ENCODE assay signal across 23 mouse cellular contexts in the genomic region with DNA sequence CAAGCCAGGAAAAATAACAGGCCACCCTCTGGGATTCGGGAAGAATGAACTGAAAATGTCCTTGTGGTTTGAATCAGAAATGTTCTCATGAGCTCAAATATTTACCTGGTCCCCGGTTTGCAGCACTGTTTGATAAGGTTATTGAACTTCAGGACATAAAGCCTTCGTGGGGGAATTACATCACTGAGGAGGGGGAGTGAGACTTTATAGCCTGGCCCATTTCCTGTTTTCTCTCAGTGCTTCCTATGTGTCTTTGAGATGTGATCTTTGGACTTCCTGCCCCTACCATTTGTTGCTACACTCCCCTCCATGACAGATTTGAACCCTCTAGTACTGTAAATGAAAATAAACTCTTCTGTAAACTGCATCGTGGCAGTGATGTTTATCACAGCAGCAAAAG. TPM values are rescaled to one million over a fixed set of nuclear protein-coding genes. Genes with fewer than 3 reads are reported as not detected.
DNase-seq lines count a peak whose midpoint lies in the region; ATAC-seq and TF ChIP-seq lines count a peak whose summit lies in the region.
"Had no signal": no experiment of that assay in that cellular context is flagged by ENCODE, and none has a peak within 500 bp of the region (broad histone marks: within the 10 kb centered on the region; RNA-seq: fewer than 3 reads in every experiment).

No protein-coding gene starts in this region.

- WGBS in liver, postnatal 0 days (ENCODE audit: insufficient replicate concordance): 29% methylated on average over 4 of the region's 4 CpGs
- WGBS in liver, embryonic 11.5 days: 49% methylated on average over 4 of the region's 4 CpGs
- 53% methylated on average over 4 of the region's 4 CpGs for WGBS in kidney, adult 2 months
- WGBS in hindbrain, embryonic 11.5 days: 89% methylated on average over 4 of the region's 4 CpGs

- no peak for TF ChIP-seq CTCF in liver, postnatal 0 days (IDR thresholded peaks at IDR 0.05; ENCODE audit: low read depth)
- TF ChIP-seq CTCF in kidney, adult 2 months (conservative IDR thresholded peaks at IDR 0.05; ENCODE audit: insufficient read depth, insufficient read length, low read depth, low read length): no peak

- no peak overlapping the region for H3K9ac ChIP-seq in liver, postnatal 0 days (replicated peaks)
- no peak overlapping the region for H3K9ac ChIP-seq in liver, embryonic 11.5 days (ENCODE audit: low read depth, low read length)
- no peak overlapping the region for H3K9ac ChIP-seq in hindbrain, embryonic 11.5 days (ENCODE audit: low read depth, low read length)
- H3K9ac ChIP-seq: embryonic facial prominence, embryonic 12.5 days; forebrain, embryonic 15.5 days; heart, embryonic 12.5 days; hindbrain, embryonic 12.5 days had no signal

- peak overlapping the region; percentile 81 for H3K27ac ChIP-seq in liver, postnatal 0 days (ENCODE audit: low read depth)
- no peak overlapping the region for H3K27ac ChIP-seq in liver, embryonic 11.5 days (ENCODE audit: low read depth, low read length)
- H3K27ac ChIP-seq in kidney, adult 2 months (ENCODE audit: insufficient read depth, low read depth, low read length): no peak overlapping the region
- H3K27ac ChIP-seq in hindbrain, embryonic 11.5 days (ENCODE audit: low read depth, low read length): no peak overlapping the region
- H3K27ac ChIP-seq: embryonic facial prominence, embryonic 12.5 days; forebrain, embryonic 15.5 days; heart, adult 2 months; hindbrain, embryonic 12.5 days had no signal

- H3K27me3 ChIP-seq in liver, postnatal 0 days (ENCODE audit: insufficient read depth, low read length): no peaks in the 10 kb centered on the region
- no peaks in the 10 kb centered on the region for H3K27me3 ChIP-seq in liver, embryonic 11.5 days (replicated peaks; ENCODE audit: control insufficient read depth, insufficient read depth, low read length)
- no peaks in the 10 kb centered on the region for H3K27me3 ChIP-seq in kidney, adult 2 months (replicated peaks; ENCODE audit: control insufficient read depth, insufficient read depth, low read length)
- H3K27me3 ChIP-seq in hindbrain, embryonic 11.5 days (ENCODE audit: control insufficient read depth, insufficient read depth, low read length): no peaks in the 10 kb centered on the region
- H3K27me3 ChIP-seq: CH12.LX; embryonic facial prominence, embryonic 12.5 days; forebrain, embryonic 15.5 days; heart, embryonic 12.5 days; hindbrain, embryonic 12.5 days had no signal

- TF ChIP-seq EP300 in liver, postnatal 0 days (IDR thresholded peaks at IDR 0.05; ENCODE audit: low read depth): peak; percentile 68; the same call in 1 of the 2 replicates

- no peak overlapping the region for H3K4me3 ChIP-seq in liver, postnatal 0 days (ENCODE audit: low read depth, low read length)
- H3K4me3 ChIP-seq in liver, embryonic 11.5 days (ENCODE audit: low read depth, low read length): no peak overlapping the region
- H3K4me3 ChIP-seq in kidney, adult 2 months (ENCODE audit: insufficient read depth, low read depth, low read length): no peak overlapping the region
- H3K4me3 ChIP-seq in hindbrain, embryonic 11.5 days (ENCODE audit: low read depth, low read length): no peak overlapping the region
- H3K4me3 ChIP-seq: embryonic facial prominence, embryonic 12.5 days; forebrain, embryonic 15.5 days; heart, adult 2 months; heart, embryonic 12.5 days; hindbrain, embryonic 12.5 days had no signal

- H3K9me3 ChIP-seq in liver, postnatal 0 days (ENCODE audit: low read length): no peaks in the 10 kb centered on the region
- H3K9me3 ChIP-seq in liver, embryonic 11.5 days (ENCODE audit: control insufficient read depth, low read length): no peaks in the 10 kb centered on the region
- no peaks in the 10 kb centered on the region for H3K9me3 ChIP-seq in hindbrain, embryonic 11.5 days (ENCODE audit: control insufficient read depth, low read length)
- H3K9me3 ChIP-seq: embryonic facial prominence, embryonic 12.5 days; forebrain, embryonic 15.5 days; hindbrain, embryonic 12.5 days had no signal

- ATAC-seq in liver, postnatal 0 days: peak; percentile 98
- no peak for ATAC-seq in liver, embryonic 11.5 days (replicated peaks; ENCODE audit: low FRiP score)
- peak; percentile 65 for ATAC-seq in activated CD4-positive, CD25-positive, alpha-beta regulatory T cell, adult 4 months
- ATAC-seq in hindbrain, embryonic 11.5 days (ENCODE audit: low FRiP score): no peak
- ATAC-seq: forebrain, embryonic 15.5 days; hindbrain, embryonic 16.5 days; intestine, embryonic 16.5 days; Patski had no signal

- TF ChIP-seq POLR2A in kidney, adult 2 months (IDR thresholded peaks at IDR 0.05; ENCODE audit: low read depth, low read length): no peak

- no peaks in the 10 kb centered on the region for H3K36me3 ChIP-seq in liver, postnatal 0 days (replicated peaks; ENCODE audit: insufficient read depth, low read length)
- no peaks in the 10 kb centered on the region for H3K36me3 ChIP-seq in liver, embryonic 11.5 days (ENCODE audit: control insufficient read depth, insufficient read depth, low read length)
- no peaks in the 10 kb centered on the region for H3K36me3 ChIP-seq in kidney, adult 2 months (ENCODE audit: control insufficient read depth, insufficient read depth, low read length)
- H3K36me3 ChIP-seq in hindbrain, embryonic 11.5 days (ENCODE audit: control insufficient read depth, insufficient read depth, low read length): no peaks in the 10 kb centered on the region
- H3K36me3 ChIP-seq: embryonic facial prominence, embryonic 12.5 days; heart, embryonic 12.5 days had no signal

- no peak overlapping the region for H3K4me2 ChIP-seq in liver, postnatal 0 days (ENCODE audit: low read depth, low read length)
- H3K4me2 ChIP-seq in liver, embryonic 11.5 days: no peak overlapping the region
- no peak overlapping the region for H3K4me2 ChIP-seq in hindbrain, embryonic 11.5 days (replicated peaks; ENCODE audit: low read depth, low read length)
- H3K4me2 ChIP-seq: embryonic facial prominence, embryonic 12.5 days; forebrain, embryonic 15.5 days; heart, embryonic 12.5 days; hindbrain, embryonic 12.5 days had no signal

- DNase-seq in liver, postnatal 0 days: no peak
- no peak for DNase-seq in liver, embryonic 11.5 days (ENCODE audit: low spot score)
- DNase-seq in induced T-regulatory cell, adult 2 months (ENCODE audit: low read depth): peak; percentile 53
- DNase-seq in kidney, adult 2 months: no peak
- no peak for DNase-seq in hindbrain, embryonic 11.5 days (ENCODE audit: low spot score)
- no peak for DNase-seq in layer of hippocampus, postnatal 25 days (ENCODE audit: extremely low spot score in 1 of 2, low spot score in 1 of 2)
- DNase-seq: adrenal gland, adult 8-10 months; adrenal gland, postnatal 36 days; cerebellum, postnatal 10 days; embryo, embryonic 11 days; gastrocnemius, postnatal 36 days; heart, adult 2 months; heart, postnatal 36 days had no signal

- H3K4me1 ChIP-seq in liver, postnatal 0 days (ENCODE audit: insufficient read depth): no peaks in the 10 kb centered on the region
- no peaks in the 10 kb centered on the region for H3K4me1 ChIP-seq in liver, embryonic 11.5 days (replicated peaks; ENCODE audit: control insufficient read depth, insufficient read depth, low read length)
- no peaks in the 10 kb centered on the region for H3K4me1 ChIP-seq in kidney, adult 2 months (ENCODE audit: control insufficient read depth, insufficient read depth, low read length)
- H3K4me1 ChIP-seq in hindbrain, embryonic 11.5 days (replicated peaks; ENCODE audit: control insufficient read depth, insufficient read depth, low read length): no peaks in the 10 kb centered on the region
- H3K4me1 ChIP-seq: embryonic facial prominence, embryonic 12.5 days; forebrain, embryonic 15.5 days; heart, embryonic 12.5 days; hindbrain, embryonic 12.5 days had no signal

RNA-seq across cellular contexts. Expression of gene Cacna1b, which starts 29.8 kb away (rescaled TPM):
- polyA plus RNA-seq in liver, postnatal 0 days (2015; fragmentation: Nextera tagmentation; extraction: Ambion mirVana): 0.25 and 0.34 TPM in 2 replicates
- polyA plus RNA-seq in liver, embryonic 11.5 days (2014; fragmentation: Nextera tagmentation; extraction: Ambion mirVana): 0.23 and 0.26 TPM in 2 replicates
- under 1 TPM in 1 of 2 experiments, not detected in 1; 0.45 TPM for polyA plus RNA-seq in activated CD4-positive, CD25-positive, alpha-beta regulatory T cell, adult 4 months (2017; shearing (Covaris generic))
- polyA plus RNA-seq in kidney, adult 2 months (2012; rRNA removed): 0.03 and 1.2 TPM in 2 replicates
- polyA plus RNA-seq in hindbrain, embryonic 11.5 days (2014; fragmentation: Nextera tagmentation; extraction: Ambion mirVana): 2.8 and 4.8 TPM in 2 replicates
- total RNA-seq in layer of hippocampus, postnatal 25 days (2021): 10 to 100 TPM; 72.4 to 84.0 TPM
- total RNA-seq: gastrocnemius, adult 8-10 months had no signal

Comparison
In these comparisons a context has a peak if more than half of its experiments do, and no peak if none do; other contexts are left out.
1. ATAC-seq: peak in liver, postnatal 0 days (single experiment) and activated CD4-positive, CD25-positive, alpha-beta regulatory T cell, adult 4 months (single experiment); none in liver, embryonic 11.5 days (single experiment) and hindbrain, embryonic 11.5 days (single experiment).